Mouse (Mus musculus): ENCODE data around the gene Psmc1. TPM values are rescaled to one million over a fixed set of nuclear protein-coding genes. Genes with fewer than 3 reads are reported as not detected.

The Psmc1 gene
- polyA plus RNA-seq, 1 experiment from 2014 or later = 308 TPM

GRCm38 (mm10) chr12:100131167-100131566 is 21.2 kb downstream of the Psmc1 start:
- no peak for TF ChIP-seq CTCF (IDR thresholded peaks at IDR 0.05; ENCODE audit: low read depth)
- DNase-seq (no peak), ATAC-seq (ENCODE audit: insufficient read depth) (no peak)
- H3K9ac ChIP-seq = no peak overlapping the region
- no peak overlapping the region for H3K4me3 ChIP-seq (ENCODE audit: low read depth, low read length)
- H3K4me2 ChIP-seq = no peak overlapping the region
- no peaks in the 10 kb centered on the region for H3K9me3 ChIP-seq (ENCODE audit: low read depth, low read length)
- WGBS = 87% methylated on average over 9 of the region's 9 CpGs
- H3K27me3 ChIP-seq (ENCODE audit: insufficient read depth, low read length) = no peaks in the 10 kb centered on the region
- H3K4me1 ChIP-seq (ENCODE audit: insufficient read depth) = peaks cover 3% of the 10 kb centered on the region; the same call in 1 of the 2 replicates
- no peak overlapping the region for H3K27ac ChIP-seq (ENCODE audit: low read depth)
- H3K36me3 ChIP-seq (ENCODE audit: insufficient read depth) = peaks cover 75% of the 10 kb centered on the region

- H3K36me3 ChIP-seq (ENCODE audit: insufficient read depth) = peaks cover 77% of the 10 kb centered on the region
- H3K27ac ChIP-seq (ENCODE audit: low read depth) = no peak overlapping the region
- H3K4me2 ChIP-seq = no peak overlapping the region
- no peak overlapping the region for H3K4me3 ChIP-seq (ENCODE audit: low read depth, low read length)
- peaks cover 3% of the 10 kb centered on the region; the same call in 1 of the 2 replicates for H3K4me1 ChIP-seq (ENCODE audit: insufficient read depth)
- no peak for ATAC-seq (ENCODE audit: insufficient read depth)
- H3K9me3 ChIP-seq (ENCODE audit: low read depth, low read length) = no peaks in the 10 kb centered on the region
- H3K27me3 ChIP-seq (ENCODE audit: insufficient read depth, low read length) = no peaks in the 10 kb centered on the region
- peak; percentile 88 for DNase-seq
- peak; percentile 84 for TF ChIP-seq CTCF (IDR thresholded peaks at IDR 0.05; ENCODE audit: low read depth)
- H3K9ac ChIP-seq = no peak overlapping the region
- 44% methylated on average over 8 of the region's 8 CpGs for WGBS
Measured at GRCm38 (mm10) chr12:100131655-100132054, 21.7 kb downstream of the Psmc1 start.

GRCm38 (mm10) chr12:100134395-100134936 is 24.5 kb downstream of the Psmc1 start:
- 87% methylated on average over 11 of the region's 11 CpGs for WGBS
- DNase-seq = no peak
- ATAC-seq (ENCODE audit: insufficient read depth) = no peak

GRCm38 (mm10) chr12:100135117-100135516 is 25.2 kb downstream of the Psmc1 start:
- ATAC-seq (ENCODE audit: insufficient read depth) (no peak), DNase-seq (no peak)
- Histone ChIP-seq H3K27me3 (ENCODE audit: insufficient read depth, low read length) (no peaks in the 10 kb centered on the region), H3K4me3 (ENCODE audit: low read depth, low read length) (no peak overlapping the region), H3K4me1 (ENCODE audit: insufficient read depth) (no peaks in the 10 kb centered on the region), H3K36me3 (ENCODE audit: insufficient read depth) (peaks cover 92% of the 10 kb centered on the region), H3K4me2 (no peak overlapping the region), H3K27ac (ENCODE audit: low read depth) (no peak overlapping the region), H3K9ac (no peak overlapping the region), H3K9me3 (ENCODE audit: low read depth, low read length) (no peaks in the 10 kb centered on the region)
- no peak for TF ChIP-seq CTCF (IDR thresholded peaks at IDR 0.05; ENCODE audit: low read depth)
- WGBS = 92% methylated on average over 3 of the region's 3 CpGs

More at GRCm38 (mm10) chr12:100134395-100134936, 24.5 kb downstream of the Psmc1 start:
- Histone ChIP-seq H3K9me3 (ENCODE audit: low read depth, low read length) (no peaks in the 10 kb centered on the region), H3K4me3 (ENCODE audit: low read depth, low read length) (no peak overlapping the region), H3K36me3 (ENCODE audit: insufficient read depth) (peaks cover 92% of the 10 kb centered on the region), H3K27me3 (ENCODE audit: insufficient read depth, low read length) (no peaks in the 10 kb centered on the region), H3K4me2 (no peak overlapping the region), H3K9ac (no peak overlapping the region), H3K4me1 (ENCODE audit: insufficient read depth) (no peaks in the 10 kb centered on the region), H3K27ac (ENCODE audit: low read depth) (no peak overlapping the region)
- no peak for TF ChIP-seq CTCF (IDR thresholded peaks at IDR 0.05; ENCODE audit: low read depth)

GRCm38 (mm10) chr12:100142848-100143523 is 33.0 kb downstream of the Psmc1 start:
- no peaks in the 10 kb centered on the region for H3K9me3 ChIP-seq (ENCODE audit: low read depth, low read length)
- no peak for ATAC-seq (ENCODE audit: insufficient read depth)
- 77% methylated on average over 11 of the region's 11 CpGs for WGBS
- H3K4me2 ChIP-seq = no peak overlapping the region
- H3K27ac ChIP-seq (ENCODE audit: low read depth) = no peak overlapping the region
- no peak overlapping the region for H3K4me3 ChIP-seq (ENCODE audit: low read depth, low read length)
- no peaks in the 10 kb centered on the region for H3K27me3 ChIP-seq (ENCODE audit: insufficient read depth, low read length)
- TF ChIP-seq CTCF (IDR thresholded peaks at IDR 0.05; ENCODE audit: low read depth) = no peak
- peaks cover 90% of the 10 kb centered on the region for H3K36me3 ChIP-seq (ENCODE audit: insufficient read depth)
- no peaks in the 10 kb centered on the region for H3K4me1 ChIP-seq (ENCODE audit: insufficient read depth)
- no peak for DNase-seq
- H3K9ac ChIP-seq = no peak overlapping the region

- no peak overlapping the region for H3K9ac ChIP-seq
- H3K4me3 ChIP-seq (ENCODE audit: low read depth, low read length) = no peak overlapping the region
- ATAC-seq (ENCODE audit: insufficient read depth) (no peak), DNase-seq (no peak)
- no peaks in the 10 kb centered on the region for H3K27me3 ChIP-seq (ENCODE audit: insufficient read depth, low read length)
- H3K36me3 ChIP-seq (ENCODE audit: insufficient read depth) = peaks cover 88% of the 10 kb centered on the region
- WGBS = 91% methylated on average over 9 of the region's 9 CpGs
- no peaks in the 10 kb centered on the region for H3K4me1 ChIP-seq (ENCODE audit: insufficient read depth)
- H3K27ac ChIP-seq (ENCODE audit: low read depth) = no peak overlapping the region
- H3K4me2 ChIP-seq = no peak overlapping the region
- no peaks in the 10 kb centered on the region for H3K9me3 ChIP-seq (ENCODE audit: low read depth, low read length)
- no peak for TF ChIP-seq CTCF (IDR thresholded peaks at IDR 0.05; ENCODE audit: low read depth)
Measured at GRCm38 (mm10) chr12:100143737-100144136, 33.8 kb downstream of the Psmc1 start.

GRCm38 (mm10) chr12:100144269-100144668 is 34.3 kb downstream of the Psmc1 start:
- Histone ChIP-seq H3K27ac (ENCODE audit: low read depth) (no peak overlapping the region), H3K4me1 (ENCODE audit: insufficient read depth) (no peaks in the 10 kb centered on the region), H3K4me3 (ENCODE audit: low read depth, low read length) (no peak overlapping the region), H3K4me2 (no peak overlapping the region), H3K9me3 (ENCODE audit: low read depth, low read length) (no peaks in the 10 kb centered on the region), H3K27me3 (ENCODE audit: insufficient read depth, low read length) (no peaks in the 10 kb centered on the region), H3K36me3 (ENCODE audit: insufficient read depth) (peaks cover 88% of the 10 kb centered on the region), H3K9ac (no peak overlapping the region)
- ATAC-seq (ENCODE audit: insufficient read depth) (peak; percentile 56; the same call in 1 of the 2 replicates), DNase-seq (peak; percentile 57)
- no peak for TF ChIP-seq CTCF (IDR thresholded peaks at IDR 0.05; ENCODE audit: low read depth)
- 67% methylated on average over 5 of the region's 5 CpGs for whole genome bisulfite sequencing
